In genomic region chr1:87684791-87685190, GRCm38 (mm10) we compare ENCODE assay signal across 18 mouse cellular contexts.
DNase-seq lines count a peak whose midpoint lies in the region; ATAC-seq and TF ChIP-seq lines count a peak whose summit lies in the region.
"Had no signal": no experiment of that assay in that cellular context is flagged by ENCODE, and none has a peak within 500 bp of the region (broad histone marks: within the 10 kb centered on the region; RNA-seq: fewer than 3 reads in every experiment).

No protein-coding gene starts in this region.

- H3K9me3 ChIP-seq in hindbrain, postnatal 0 days (ENCODE audit: low read length) = no peaks in the 10 kb centered on the region
- H3K9me3 ChIP-seq in hindbrain, embryonic 12.5 days (replicated peaks) = no peaks in the 10 kb centered on the region
- H3K9me3 ChIP-seq: embryonic facial prominence, embryonic 15.5 days; hindbrain, embryonic 13.5 days; limb, embryonic 12.5 days had no signal

- intact Hi-C loops in left cerebral cortex, postnatal 36 days (cut with DNase I) = loop anchor here (5.0 kb wide), 2 partner anchors 33 to 177 kb away; partner anchors contain the start of gene Neu2
- intact Hi-C loops in heart, postnatal 36 days (cut with DNase I) = no loop called here

- H3K4me1 ChIP-seq in hindbrain, postnatal 0 days (ENCODE audit: insufficient read depth, low read length) = no peaks in the 10 kb centered on the region
- H3K4me1 ChIP-seq in hindbrain, embryonic 12.5 days = no peaks in the 10 kb centered on the region
- H3K4me1 ChIP-seq: embryonic facial prominence, embryonic 15.5 days; hindbrain, embryonic 13.5 days; limb, embryonic 12.5 days; midbrain, embryonic 10.5 days had no signal

- 62% methylated on average over 3 of the region's 3 CpGs for WGBS in hindbrain, postnatal 0 days
- 84% methylated on average over 3 of the region's 3 CpGs for WGBS in hindbrain, embryonic 12.5 days

- no peak for ATAC-seq in hindbrain, postnatal 0 days
- ATAC-seq in hindbrain, embryonic 12.5 days (ENCODE audit: low FRiP score) = no peak
- ATAC-seq: activated CD4-positive, CD25-positive, alpha-beta regulatory T cell, adult 4 months had no signal

- H3K4me2 ChIP-seq in hindbrain, postnatal 0 days (ENCODE audit: low read depth, low read length) = no peak overlapping the region
- H3K4me2 ChIP-seq in hindbrain, embryonic 12.5 days (replicated peaks) = no peak overlapping the region
- H3K4me2 ChIP-seq: embryonic facial prominence, embryonic 15.5 days; hindbrain, embryonic 13.5 days; limb, embryonic 12.5 days had no signal

- TF ChIP-seq CTCF in hindbrain, postnatal 0 days (IDR thresholded peaks at IDR 0.05; ENCODE audit: low read depth) = no peak

- H3K4me3 ChIP-seq in hindbrain, postnatal 0 days (ENCODE audit: low read length) = no peak overlapping the region
- no peak overlapping the region for H3K4me3 ChIP-seq in hindbrain, embryonic 12.5 days
- H3K4me3 ChIP-seq: embryonic facial prominence, embryonic 15.5 days; hindbrain, embryonic 13.5 days; limb, embryonic 12.5 days; midbrain, embryonic 10.5 days had no signal

- H3K36me3 ChIP-seq in hindbrain, postnatal 0 days (ENCODE audit: insufficient read depth, low read length) = no peaks in the 10 kb centered on the region
- no peaks in the 10 kb centered on the region for H3K36me3 ChIP-seq in hindbrain, embryonic 12.5 days
- H3K36me3 ChIP-seq: embryonic facial prominence, embryonic 15.5 days; hindbrain, embryonic 13.5 days; limb, embryonic 12.5 days; midbrain, embryonic 10.5 days had no signal

- H3K27me3 ChIP-seq in hindbrain, postnatal 0 days (ENCODE audit: insufficient read depth, low read length) = no peaks in the 10 kb centered on the region
- H3K27me3 ChIP-seq in hindbrain, embryonic 12.5 days = no peaks in the 10 kb centered on the region
- H3K27me3 ChIP-seq: embryonic facial prominence, embryonic 15.5 days; hindbrain, embryonic 13.5 days; limb, embryonic 12.5 days had no signal

- H3K9ac ChIP-seq in hindbrain, postnatal 0 days (replicated peaks; ENCODE audit: low read length) = no peak overlapping the region
- no peak overlapping the region for H3K9ac ChIP-seq in hindbrain, embryonic 12.5 days
- H3K9ac ChIP-seq: embryonic facial prominence, embryonic 15.5 days; hindbrain, embryonic 13.5 days; limb, embryonic 12.5 days; liver, embryonic 14.5 days had no signal

- DNase-seq in hindbrain, postnatal 0 days (ENCODE audit: low spot score) = peak; percentile 42
- peak; percentile 45 for DNase-seq in layer of hippocampus, adult 9-10 months (ENCODE audit: low spot score)
- DNase-seq in left cerebral cortex, postnatal 36 days (ENCODE audit: low spot score in 2 of 2) = peak; percentile 75 to 76
- peak; percentile 81 for DNase-seq in telencephalon, adult 2 months (ENCODE audit: low read depth, low spot score)
- DNase-seq in heart, postnatal 36 days = no peak
- DNase-seq in adrenal gland, adult 8-10 months = no peak
- DNase-seq: cerebellum, adult 11 months; kidney, adult 11 months; kidney, postnatal 25 days; thymus, postnatal 25 days had no signal

- H3K27ac ChIP-seq in hindbrain, postnatal 0 days = no peak overlapping the region
- H3K27ac ChIP-seq in hindbrain, embryonic 12.5 days = no peak overlapping the region
- H3K27ac ChIP-seq: embryonic facial prominence, embryonic 15.5 days; hindbrain, embryonic 13.5 days; limb, embryonic 12.5 days; liver, embryonic 14.5 days; midbrain, embryonic 10.5 days; stomach, postnatal 0 days had no signal

Comparison
In these comparisons a context has a peak if more than half of its experiments do, and no peak if none do; other contexts are left out.
1. DNase-seq: peak in hindbrain, postnatal 0 days (single experiment), layer of hippocampus, adult 9-10 months (single experiment), left cerebral cortex, postnatal 36 days (2 of 2) and telencephalon, adult 2 months (single experiment); none in heart, postnatal 36 days (0 of 2) and adrenal gland, adult 8-10 months (single experiment).